Mouse (Mus musculus) CH12.LX (cell line): ENCODE data around the gene Ttf1. TPM values are rescaled to one million over a fixed set of nuclear protein-coding genes. Genes with fewer than 3 reads are reported as not detected.

Experiments used
- DNase-seq: peaks from one replicate; pipeline ENCODE4 v3.0.0-alpha.2; 2013; ENCODE audit errors: extremely low read depth
- H3K27ac ChIP-seq: 2 replicates; pipeline ENCODE4 v1.5.1; 2012; ENCODE audit warnings: low read depth, mild to moderate bottlenecking, control low read depth, moderate library complexity; ENCODE audit not compliant: insufficient read depth
- H3K27me3 ChIP-seq: replicated peaks from 2 replicates; pipeline ENCODE3; 2012; ENCODE audit warnings: inconsistent platforms
- H3K36me3 ChIP-seq, 2 experiments: replicated peaks in 1 of 2; 2 replicates each; pipeline versions ENCODE3 to v1.6.1; 2012; ENCODE audit warnings: inconsistent platforms in 1 of 2, low read length in 1 of 2, mild to moderate bottlenecking in 1 of 2, mixed read lengths in 1 of 2, moderate library complexity in 1 of 2; ENCODE audit not compliant: control insufficient read depth in 1 of 2, insufficient read depth in 1 of 2
- H3K4me1 ChIP-seq, 2 experiments: 2 replicates each; pipeline ENCODE4 v1.6.1; 2012; ENCODE audit warnings: inconsistent platforms in 1 of 2, moderate library complexity in 1 of 2; ENCODE audit not compliant: insufficient read depth in 2 of 2, control insufficient read depth in 1 of 2
- H3K4me2 ChIP-seq: 2 replicates; pipeline ENCODE4 v1.6.1; 2012; ENCODE audit warnings: low read depth, mild to moderate bottlenecking, control low read depth; ENCODE audit not compliant: poor library complexity, insufficient read depth, severe bottlenecking
- H3K4me3 ChIP-seq, 3 experiments: fragments of 150-350 bp in 1 of 3; sonication (generic) in 1 of 3; replicated peaks in 1 of 3; 2 replicates each; pipeline versions ENCODE3 to v1.5.1; 2011 to 2012; ENCODE audit warnings: low read depth in 2 of 3, low read length in 2 of 3, mild to moderate bottlenecking in 2 of 3, moderate library complexity in 2 of 3, control low read depth in 1 of 3, improper control_type of control experiment in 1 of 3, inconsistent platforms in 1 of 3, mixed read lengths in 1 of 3; ENCODE audit not compliant: poor library complexity in 1 of 3
- H3K79me2 ChIP-seq: replicated peaks from 2 replicates; pipeline ENCODE4 v1.6.1; 2012; ENCODE audit warnings: mild to moderate bottlenecking, moderate library complexity; ENCODE audit not compliant: control insufficient read depth, poor library complexity, insufficient read depth, severe bottlenecking; ENCODE audit errors: extremely low read depth
- H3K9ac ChIP-seq: 2 replicates; pipeline ENCODE4 v1.6.1; 2012; ENCODE audit warnings: low read depth, mild to moderate bottlenecking, control low read depth, moderate library complexity; ENCODE audit not compliant: insufficient read depth
- H3K9me3 ChIP-seq: replicated peaks from 2 replicates; pipeline ENCODE3; 2012; ENCODE audit warnings: low read length, inconsistent platforms, mixed read lengths
- CHD1 ChIP-seq: IDR thresholded peaks from 2 replicates; pipeline ENCODE4 v1.6.1; 2012; ENCODE audit warnings: low read depth, low read length, improper control_type of control experiment, inconsistent platforms
- CHD2 ChIP-seq: IDR thresholded peaks from 2 replicates; pipeline ENCODE4 v1.6.1; 2011; ENCODE audit warnings: low read length, improper control_type of control experiment
- CTCF ChIP-seq, 2 experiments: IDR thresholded peaks in 1 of 2; conservative IDR thresholded peaks in 1 of 2; 2 replicates each; pipeline ENCODE4 v1.5.1; 2011 to 2012; ENCODE audit warnings: low read depth in 2 of 2, low read length in 2 of 2, improper control_type of control experiment in 1 of 2, inconsistent platforms in 1 of 2, mild to moderate bottlenecking in 1 of 2, moderate library complexity in 1 of 2
- E2F4 ChIP-seq: IDR thresholded peaks from 2 replicates; pipeline ENCODE4 v1.6.1; 2011; ENCODE audit warnings: low read depth, low read length, improper control_type of control experiment; ENCODE audit not compliant: insufficient replicate concordance
- ELF1 ChIP-seq: IDR thresholded peaks from 2 replicates; pipeline ENCODE4 v1.6.1; 2014; ENCODE audit warnings: low read depth, mild to moderate bottlenecking, inconsistent platforms, low read length, improper control_type of control experiment
- EP300 ChIP-seq: IDR thresholded peaks from 2 replicates; pipeline ENCODE4 v1.6.1; 2011; ENCODE audit warnings: low read length, improper control_type of control experiment
- HCFC1 ChIP-seq: IDR thresholded peaks from 2 replicates; pipeline ENCODE4 v1.6.1; 2012; ENCODE audit warnings: low read depth, mild to moderate bottlenecking, inconsistent platforms, low read length, improper control_type of control experiment
- IRF4 ChIP-seq: IDR thresholded peaks from 2 replicates; pipeline ENCODE4 v1.6.1; 2014; ENCODE audit warnings: low read depth, mild to moderate bottlenecking, inconsistent platforms, low read length, improper control_type of control experiment
- JUND ChIP-seq: conservative IDR thresholded peaks from 2 replicates; pipeline ENCODE4 v1.6.1; 2011; ENCODE audit warnings: low read depth, low read length, improper control_type of control experiment
- KAT2A ChIP-seq: IDR thresholded peaks from 2 replicates; pipeline ENCODE4 v1.6.1; 2012; ENCODE audit warnings: low read length, improper control_type of control experiment, inconsistent platforms; ENCODE audit not compliant: insufficient replicate concordance
- MAFK ChIP-seq: IDR thresholded peaks from 2 replicates; pipeline ENCODE4 v1.6.1; 2011; ENCODE audit warnings: low read length, improper control_type of control experiment; ENCODE audit not compliant: insufficient replicate concordance
- MAZ ChIP-seq: IDR thresholded peaks from 2 replicates; pipeline ENCODE4 v1.6.1; 2012; ENCODE audit warnings: low read depth, mild to moderate bottlenecking, inconsistent platforms, low read length, improper control_type of control experiment, moderate library complexity
- MEF2A ChIP-seq: IDR thresholded peaks from 2 replicates; pipeline ENCODE4 v1.6.1; 2014; ENCODE audit warnings: low read depth, mild to moderate bottlenecking, inconsistent platforms, low read length, improper control_type of control experiment, borderline replicate concordance
- MXI1 ChIP-seq: IDR thresholded peaks from 2 replicates; pipeline ENCODE4 v1.6.1; 2011; ENCODE audit warnings: mild to moderate bottlenecking, low read depth, low read length, improper control_type of control experiment
- NRF1 ChIP-seq: IDR thresholded peaks from 2 replicates; pipeline ENCODE4 v1.6.1; 2014; ENCODE audit warnings: low read depth, mild to moderate bottlenecking, inconsistent platforms, low read length, improper control_type of control experiment, moderate library complexity
- PAX5 ChIP-seq: IDR thresholded peaks from 2 replicates; pipeline ENCODE4 v1.6.1; 2012; ENCODE audit warnings: low read length, inconsistent platforms, mixed read lengths
- RAD21 ChIP-seq: IDR thresholded peaks from 2 replicates; pipeline ENCODE4 v1.6.1; 2011; ENCODE audit warnings: low read depth, mild to moderate bottlenecking, low read length, improper control_type of control experiment, moderate library complexity
- RCOR1 ChIP-seq: conservative IDR thresholded peaks from 2 replicates; pipeline ENCODE4 v1.6.1; 2012; ENCODE audit warnings: low read depth, mild to moderate bottlenecking, inconsistent platforms, low read length, improper control_type of control experiment
- SIN3A ChIP-seq: IDR thresholded peaks from 2 replicates; pipeline ENCODE4 v1.6.1; 2012; ENCODE audit warnings: low read length, improper control_type of control experiment, inconsistent platforms
- ZC3H11A ChIP-seq: IDR thresholded peaks from 2 replicates; pipeline ENCODE4 v1.6.1; 2012; ENCODE audit warnings: low read depth, mild to moderate bottlenecking, inconsistent platforms, low read length, improper control_type of control experiment
- ZNF384 ChIP-seq: IDR thresholded peaks from 2 replicates; pipeline ENCODE4 v1.6.1; 2012; ENCODE audit warnings: low read depth, low read length, improper control_type of control experiment, inconsistent platforms
- dilution Hi-C: fragments of 300-500 bp; cut with MboI; formaldehyde crosslinking; loops from 2 replicates; pipeline ENCODE4 v1.14.3; 2020; ENCODE audit warnings: low sequenced_read_pairs; ENCODE audit not compliant: extremely low pct_unique_long_range_greater_than_20kb, extremely low pct_ligation_motif_present
- in situ Hi-C: fragments of 300-500 bp; cut with MboI; formaldehyde crosslinking; loops from 3 replicates; pipeline ENCODE4 v1.14.3; 2019; ENCODE audit warnings: low sequenced_read_pairs, low pct_ligation_motif_present, low pct_unique_long_range_greater_than_20kb, mixed read lengths
- polyA plus RNA-seq: library from polyadenylated mRNA; unstranded; fragments of >175 nt; gene quantifications from 2 replicates; pipeline ENCODE4 v1.2.1, GENCODE M21; 2012; ENCODE audit warnings: low read depth; ENCODE audit not compliant: insufficient read length
- total RNA-seq, 2 experiments: library from RNA; depleted of rRNA; stranded (reverse); fragments of 300-350 nt in 1 of 2; fragments of >200 nt in 1 of 2; gene quantifications; 2 replicates each; pipeline ENCODE4 v1.2.3; 2012 to 2014

Gene Ttf1
- total and polyA plus RNA-seq, 3 experiments = 9.5 to 11.7 (median 10.9) TPM

DNA sequence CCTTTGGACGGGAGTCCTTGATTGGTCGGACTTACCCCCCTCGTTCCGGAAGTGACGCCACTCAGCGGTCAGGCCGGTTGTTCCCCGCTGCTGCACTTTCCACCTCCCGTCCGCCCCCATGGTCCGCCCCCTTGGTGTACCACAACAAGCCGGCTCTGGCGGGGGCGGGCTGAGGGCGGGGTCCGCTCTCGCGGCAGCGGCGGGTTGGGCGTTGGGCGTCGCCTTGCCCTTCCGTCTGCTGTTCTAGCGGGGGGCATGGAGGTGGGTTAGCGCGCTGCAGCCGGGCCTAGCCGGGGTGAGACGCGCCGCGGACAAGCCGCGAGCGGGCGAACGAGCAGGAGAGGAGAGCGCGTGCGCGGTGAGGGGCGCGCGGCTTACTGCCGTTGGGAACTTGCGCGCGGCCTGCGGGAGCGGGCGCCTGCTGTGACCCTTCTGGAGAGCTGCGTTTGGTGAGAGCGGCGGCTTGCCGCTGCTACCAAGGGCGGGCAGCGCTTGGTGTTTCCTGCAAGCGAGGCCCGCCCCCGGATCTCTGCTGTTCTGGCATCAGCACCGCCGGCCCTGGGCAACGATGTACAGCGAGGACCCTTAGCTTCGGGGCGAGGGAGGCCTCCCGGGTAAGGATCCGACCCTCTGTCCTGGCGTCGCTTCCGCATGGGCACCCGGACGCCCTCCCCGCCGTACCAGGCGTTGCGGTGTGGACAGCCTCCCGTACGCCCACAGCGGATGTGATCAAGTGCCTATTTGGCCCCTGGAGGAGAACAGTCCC is 65.1 kb downstream of the Ttf1 start (continued):
- TF ChIP-seq CHD2 = peak; percentile 55; the same call in 1 of the 2 replicates
- TF ChIP-seq SIN3A = peak; percentile 82; the same call in 1 of the 2 replicates
- TF ChIP-seq RCOR1 = 0 out of 2 replicates have a peak, but pooled peaks have one; percentile 26
- peak; percentile 54; the same call in 1 of the 2 replicates for TF ChIP-seq E2F4
- peak; percentile 72 for TF ChIP-seq ELF1

DNA sequence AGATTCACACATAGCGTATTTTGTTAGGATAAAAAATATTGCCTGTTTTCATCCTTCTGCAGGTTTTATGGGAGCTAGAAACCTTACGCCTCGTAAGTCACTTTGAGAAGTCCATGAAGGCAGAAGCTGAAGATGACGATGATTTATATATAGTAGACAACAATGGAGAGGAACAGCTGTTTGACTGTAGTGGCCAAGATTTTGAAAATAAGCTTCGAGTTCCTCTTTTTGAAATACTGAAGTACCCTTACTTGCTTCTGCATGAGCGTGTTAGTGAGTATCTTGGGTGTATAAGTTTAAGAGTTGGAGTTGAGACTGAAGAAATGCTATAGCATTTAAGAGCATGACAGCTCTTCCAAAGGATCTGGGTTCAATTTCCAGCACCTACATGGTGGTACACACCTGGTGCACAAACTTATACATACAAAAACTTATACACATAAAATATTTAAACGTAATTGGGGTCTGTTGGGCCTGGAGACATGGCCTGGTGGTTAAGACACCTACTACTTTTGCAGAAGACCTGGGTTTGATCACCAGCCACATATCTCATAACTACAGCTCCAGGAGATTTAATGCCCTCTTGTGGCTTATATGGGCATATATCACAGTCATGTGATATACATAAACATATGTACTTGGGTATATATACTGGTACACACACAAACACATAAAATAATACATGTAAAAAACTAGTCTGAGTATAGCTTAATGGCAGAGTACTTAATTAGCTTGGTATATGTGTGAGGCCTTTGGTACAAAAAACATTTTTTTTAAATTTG is 70.2 kb downstream of the Ttf1 start:
- Histone ChIP-seq H3K4me1 (peaks cover 8 to 23% of the 10 kb centered on the region in 2 experiments), H3K9ac (no peak overlapping the region), H3K4me3 (no peak overlapping the region), H3K27me3 (no peaks in the 10 kb centered on the region), H3K4me2 (no peak overlapping the region), H3K27ac (no peak overlapping the region), H3K36me3 (peaks cover 28 to 63% of the 10 kb centered on the region in 2 experiments), H3K9me3 (no peaks in the 10 kb centered on the region), H3K79me2 (peaks cover 5% of the 10 kb centered on the region)
- no peak for TF ChIP-seq ZC3H11A
- no peak for TF ChIP-seq HCFC1
- no peak for TF ChIP-seq CHD1
- TF ChIP-seq ZNF384 = no peak
- peak in 1 of 2 experiments; percentile 26; a peak in 2 of 4 replicates for TF ChIP-seq CTCF (conservative IDR thresholded peaks at IDR 0.05 in 1 of 2, IDR thresholded peaks at IDR 0.05 in 1 of 2; ENCODE audit: low read depth in 2 of 2, low read length in 2 of 2)
- TF ChIP-seq KAT2A = no peak
- no peak for TF ChIP-seq JUND
- no peak; the same call in 1 of the 2 replicates for TF ChIP-seq RAD21
- dilution Hi-C loops = no loop called here
- DNase-seq = no peak
- in situ Hi-C loops = no loop called here

DNA sequence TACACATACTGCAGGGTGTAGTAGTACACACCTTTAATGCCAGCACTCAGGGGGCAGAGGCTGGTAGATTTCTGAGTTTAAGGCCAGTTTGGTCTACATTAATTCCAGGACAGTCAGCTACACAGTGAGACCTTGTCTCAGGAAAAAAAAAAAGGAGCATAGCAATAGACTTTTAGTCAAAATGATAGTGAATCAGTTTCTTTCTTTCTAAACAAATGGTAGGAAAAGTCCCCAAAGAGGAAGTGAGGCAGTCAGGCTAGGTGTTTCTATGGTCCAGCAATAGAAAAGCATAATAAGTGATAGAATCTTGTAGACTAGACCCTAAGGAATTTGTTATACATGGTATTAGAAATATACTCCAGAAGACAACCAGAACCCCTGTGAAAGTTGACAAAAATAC is 75.1 kb downstream of the Ttf1 start:
- peak; percentile 30 for DNase-seq
- in situ Hi-C loops = no loop called here
- no peak overlapping the region for H3K4me3 ChIP-seq
- no peak overlapping the region for H3K9ac ChIP-seq
- H3K36me3 ChIP-seq = peaks cover 25 to 65% of the 10 kb centered on the region in 2 experiments
- peaks cover 5 to 13% of the 10 kb centered on the region in 2 experiments for H3K4me1 ChIP-seq
- no peaks in the 10 kb centered on the region for H3K27me3 ChIP-seq
- TF ChIP-seq PAX5 (no peak), MAZ (no peak), ELF1 (no peak), MEF2A (peak; percentile 45; the same call in 1 of the 2 replicates), JUND (peak; percentile 82), ZNF384 (peak; percentile 94), NRF1 (no peak), MAFK (no peak), MXI1 (no peak), IRF4 (peak; percentile 92), EP300 (peak; percentile 88)
- no peaks in the 10 kb centered on the region for H3K9me3 ChIP-seq
- dilution Hi-C loops = no loop called here
- no peaks in the 10 kb centered on the region for H3K79me2 ChIP-seq
- no peak overlapping the region for H3K4me2 ChIP-seq
- no peak overlapping the region for H3K27ac ChIP-seq
